Mouse (Mus musculus): ENCODE data around the gene Leap2. TPM values are rescaled to one million over a fixed set of nuclear protein-coding genes. Genes with fewer than 3 reads are reported as not detected.
"Not testable (repeated sequence)": the region's sequence is repeated elsewhere in the genome, so short reads cannot be mapped to it uniquely, and the experiment has no call there.

The Leap2 gene
- polyA plus RNA-seq, 1 experiment from 2014 or later, result 0.45 TPM

GRCm38 (mm10) chr11:53431347-53432056 lies 8.5 kb upstream of the Leap2 start:
- no peak for DNase-seq (ENCODE audit: low spot score)
- peak overlapping the region; percentile 88 for H3K4me3 ChIP-seq
- WGBS, result 17% methylated on average over 9 of the region's 9 CpGs
- peaks cover 16% of the 10 kb centered on the region for H3K36me3 ChIP-seq
- H3K27me3 ChIP-seq (ENCODE audit: insufficient read depth, poor library complexity, severe bottlenecking), result no peaks in the 10 kb centered on the region
- H3K27ac ChIP-seq, result peak overlapping the region; percentile 95
- peaks cover 14% of the 10 kb centered on the region for H3K4me1 ChIP-seq
- no peaks in the 10 kb centered on the region for H3K9me3 ChIP-seq

GRCm38 (mm10) chr11:53430670-53431346 lies 7.8 kb upstream of the Leap2 start, which contains the start of the genes Uqcrq and Gdf9:
Uqcrq (minus strand) TSS chr11:53430831.
Gdf9 (plus strand) TSS chr11:53431023.
- Histone ChIP-seq H3K4me1 (peaks cover 21% of the 10 kb centered on the region), H3K9me3 (no peaks in the 10 kb centered on the region), H3K36me3 (peaks cover 16% of the 10 kb centered on the region), H3K27ac (peak within 1 kb of the TSS; percentile 95), H3K27me3 (ENCODE audit: insufficient read depth, poor library complexity, severe bottlenecking) (no peaks in the 10 kb centered on the region), H3K4me3 (peak within 1 kb of the TSS; percentile 88)
- WGBS, result under 1% methylated on average over 44 of the region's 44 CpGs
- peak; percentile 100 for DNase-seq (ENCODE audit: low spot score)

GRCm38 (mm10) chr11:53430300-53430669 lies 7.3 kb upstream of the Leap2 start:
- peak; percentile 81 for DNase-seq (ENCODE audit: low spot score)
- H3K4me3 ChIP-seq, result peak overlapping the region; percentile 88
- peaks cover 26% of the 10 kb centered on the region for H3K4me1 ChIP-seq
- 0% methylated on average over 34 of the region's 34 CpGs for WGBS
- H3K27me3 ChIP-seq (ENCODE audit: insufficient read depth, poor library complexity, severe bottlenecking), result no peaks in the 10 kb centered on the region
- H3K36me3 ChIP-seq, result peaks cover 16% of the 10 kb centered on the region
- peak overlapping the region; percentile 95 for H3K27ac ChIP-seq
- no peaks in the 10 kb centered on the region for H3K9me3 ChIP-seq

GRCm38 (mm10) chr11:53429182-53429581 lies 6.2 kb upstream of the Leap2 start:
- H3K4me3 ChIP-seq, result peak overlapping the region; percentile 88; the same call in 1 of the 2 replicates
- H3K36me3 ChIP-seq, result peaks cover 16% of the 10 kb centered on the region
- DNase-seq (ENCODE audit: low spot score), result no peak

GRCm38 (mm10) chr11:53428716-53429057 lies 5.7 kb upstream of the Leap2 start:
- H3K36me3 ChIP-seq, result peaks cover 16% of the 10 kb centered on the region
- H3K27me3 ChIP-seq (ENCODE audit: insufficient read depth, poor library complexity, severe bottlenecking), result no peaks in the 10 kb centered on the region
- whole genome bisulfite sequencing, result 94% methylated on average over 5 of the region's 5 CpGs
- H3K27ac ChIP-seq, result no peak overlapping the region
- no peaks in the 10 kb centered on the region for H3K9me3 ChIP-seq
- no peak for DNase-seq (ENCODE audit: low spot score)
- no peak overlapping the region for H3K4me3 ChIP-seq
- H3K4me1 ChIP-seq, result peaks cover 32% of the 10 kb centered on the region

More at GRCm38 (mm10) chr11:53429182-53429581, 6.2 kb upstream of the Leap2 start:
- H3K27me3 ChIP-seq (ENCODE audit: insufficient read depth, poor library complexity, severe bottlenecking), result no peaks in the 10 kb centered on the region
- H3K4me1 ChIP-seq, result peaks cover 32% of the 10 kb centered on the region
- no peak overlapping the region for H3K27ac ChIP-seq
- H3K9me3 ChIP-seq, result no peaks in the 10 kb centered on the region

- no peak for DNase-seq (ENCODE audit: low spot score)
These were observed 5.2 kb upstream of the Leap2 start for GRCm38 (mm10) chr11:53427993-53428715.

GRCm38 (mm10) chr11:53426914-53427313 lies 3.9 kb upstream of the Leap2 start:
- Histone ChIP-seq H3K36me3 (peaks cover 16% of the 10 kb centered on the region), H3K4me1 (peaks cover 38% of the 10 kb centered on the region), H3K27ac (0 out of 2 replicates have a peak overlapping the region, but pooled peaks have one; percentile 36)
- H3K9me3 ChIP-seq; H3K4me3 ChIP-seq; H3K27me3 ChIP-seq (ENCODE audit: insufficient read depth, poor library complexity, severe bottlenecking); DNase-seq (ENCODE audit: low spot score): not testable (repeated sequence)
- WGBS, result 47% methylated on average over 3 of the region's 3 CpGs

More at GRCm38 (mm10) chr11:53427993-53428715, 5.2 kb upstream of the Leap2 start:
- Histone ChIP-seq H3K36me3 (peaks cover 16% of the 10 kb centered on the region), H3K4me3 (no peak overlapping the region), H3K9me3 (no peaks in the 10 kb centered on the region), H3K4me1 (peaks cover 32% of the 10 kb centered on the region), H3K27ac (no peak overlapping the region), H3K27me3 (ENCODE audit: insufficient read depth, poor library complexity, severe bottlenecking) (no peaks in the 10 kb centered on the region)
- WGBS, result 91% methylated on average over 3 of the region's 3 CpGs

- H3K36me3 ChIP-seq, result peaks cover 21% of the 10 kb centered on the region
- peaks cover 31% of the 10 kb centered on the region for H3K4me1 ChIP-seq
- WGBS, result 81% methylated on average over 6 of the region's 6 CpGs
- no peak overlapping the region for H3K4me3 ChIP-seq
- no peak for DNase-seq (ENCODE audit: low spot score)
- no peaks in the 10 kb centered on the region for H3K9me3 ChIP-seq
- H3K27ac ChIP-seq, result 0 out of 2 replicates have a peak overlapping the region, but pooled peaks have one; percentile 42
- no peaks in the 10 kb centered on the region for H3K27me3 ChIP-seq (ENCODE audit: insufficient read depth, poor library complexity, severe bottlenecking)
These were observed 2.8 kb upstream of the Leap2 start for GRCm38 (mm10) chr11:53425711-53426255.

- Histone ChIP-seq H3K27ac (0 out of 2 replicates have a peak overlapping the region, but pooled peaks have one; percentile 42), H3K36me3 (peaks cover 23% of the 10 kb centered on the region), H3K4me1 (peaks cover 31% of the 10 kb centered on the region), H3K4me3 (no peak overlapping the region), H3K9me3 (no peaks in the 10 kb centered on the region), H3K27me3 (ENCODE audit: insufficient read depth, poor library complexity, severe bottlenecking) (no peaks in the 10 kb centered on the region)
- 48% methylated on average over 3 of the region's 3 CpGs for WGBS
- no peak for DNase-seq (ENCODE audit: low spot score)
These were observed 2.3 kb upstream of the Leap2 start for GRCm38 (mm10) chr11:53425251-53425650.

GRCm38 (mm10) chr11:53424826-53425225 lies 1.9 kb upstream of the Leap2 start:
- Histone ChIP-seq H3K27ac (no peak overlapping the region), H3K4me1 (peaks cover 31% of the 10 kb centered on the region), H3K27me3 (ENCODE audit: insufficient read depth, poor library complexity, severe bottlenecking) (no peaks in the 10 kb centered on the region), H3K4me3 (no peak overlapping the region), H3K36me3 (peaks cover 27% of the 10 kb centered on the region), H3K9me3 (no peaks in the 10 kb centered on the region)
- WGBS, result 69% methylated on average over 2 of the region's 2 CpGs
- no peak for DNase-seq (ENCODE audit: low spot score)

- H3K27ac ChIP-seq, result no peak overlapping the region
- H3K9me3 ChIP-seq, result no peaks in the 10 kb centered on the region
- peaks cover 6% of the 10 kb centered on the region; the same call in 1 of the 2 replicates for H3K4me1 ChIP-seq
- H3K27me3 ChIP-seq (ENCODE audit: insufficient read depth, poor library complexity, severe bottlenecking), result no peaks in the 10 kb centered on the region
- peaks cover 76% of the 10 kb centered on the region for H3K36me3 ChIP-seq
- H3K4me3 ChIP-seq, result no peak overlapping the region
- DNase-seq (ENCODE audit: low spot score), result no peak
These were observed 4.9 kb downstream of the Leap2 start for GRCm38 (mm10) chr11:53418048-53418447.

GRCm38 (mm10) chr11:53413871-53414270 lies 9.1 kb downstream of the Leap2 start:
- no peak for DNase-seq (ENCODE audit: low spot score)
- WGBS, result 93% methylated on average over 4 of the region's 4 CpGs
- H3K9me3 ChIP-seq, result no peaks in the 10 kb centered on the region
- no peak overlapping the region for H3K4me3 ChIP-seq
- H3K27ac ChIP-seq, result no peak overlapping the region
- no peaks in the 10 kb centered on the region for H3K27me3 ChIP-seq (ENCODE audit: insufficient read depth, poor library complexity, severe bottlenecking)
- H3K4me1 ChIP-seq, result no peaks in the 10 kb centered on the region
- H3K36me3 ChIP-seq, result peaks cover 95% of the 10 kb centered on the region
